Mouse (Mus musculus) spleen, postnatal 10 days (tissue): ENCODE data around the gene Lbh.

Experiments
- DNase-seq, 2 experiments: peaks; one replicate each; pipeline ENCODE4 v3.0.0; 2021 to 2022; ENCODE audit warnings: low spot score in 2 of 2

The Lbh gene

DNA sequence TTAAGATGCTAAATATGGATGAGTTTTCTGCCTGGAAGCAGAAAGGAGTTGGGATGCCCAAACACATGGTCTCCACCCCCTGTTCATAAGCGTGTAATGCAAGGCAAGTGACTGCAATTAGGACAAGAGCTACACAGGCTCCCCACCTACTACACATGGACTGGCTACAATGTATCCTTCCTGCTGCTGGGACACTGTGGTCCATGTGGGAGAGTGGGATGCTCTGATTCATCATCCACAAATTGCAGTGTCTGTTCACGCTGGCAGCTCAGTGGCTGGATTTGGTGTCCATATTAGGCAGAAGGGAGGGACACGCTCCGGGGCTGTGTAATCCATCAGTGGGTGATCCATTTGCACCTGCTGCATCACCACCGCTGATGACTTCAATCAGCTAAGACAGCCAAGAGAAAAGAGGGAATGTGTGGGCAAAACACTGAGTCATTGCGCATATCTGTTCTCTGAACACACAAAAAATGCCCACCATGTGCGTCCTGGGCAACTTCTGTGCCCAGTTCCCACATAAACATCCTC lies 52.6 kb downstream of the Lbh start:
- DNase-seq, result no peak

DNA sequence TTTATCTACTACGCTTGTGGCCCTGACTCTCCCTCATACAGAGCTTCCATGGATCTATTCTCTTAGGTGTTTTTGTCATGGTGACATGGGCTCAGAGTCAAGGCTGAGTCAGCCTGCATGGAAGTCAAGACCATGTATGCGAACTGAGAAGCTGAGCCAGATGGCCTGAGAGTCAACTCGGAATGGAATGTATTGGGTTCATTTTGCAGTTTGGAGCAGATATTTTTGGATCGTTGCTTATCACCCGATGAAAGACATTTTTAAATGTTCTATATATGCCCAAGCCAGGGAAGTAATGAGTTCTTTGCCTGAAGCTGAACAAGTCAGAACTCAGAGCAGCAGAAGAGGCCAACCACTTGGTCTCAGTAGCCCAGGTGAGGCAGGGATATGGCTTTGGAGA lies 54.9 kb downstream of the Lbh start:
- no peak for DNase-seq

DNA sequence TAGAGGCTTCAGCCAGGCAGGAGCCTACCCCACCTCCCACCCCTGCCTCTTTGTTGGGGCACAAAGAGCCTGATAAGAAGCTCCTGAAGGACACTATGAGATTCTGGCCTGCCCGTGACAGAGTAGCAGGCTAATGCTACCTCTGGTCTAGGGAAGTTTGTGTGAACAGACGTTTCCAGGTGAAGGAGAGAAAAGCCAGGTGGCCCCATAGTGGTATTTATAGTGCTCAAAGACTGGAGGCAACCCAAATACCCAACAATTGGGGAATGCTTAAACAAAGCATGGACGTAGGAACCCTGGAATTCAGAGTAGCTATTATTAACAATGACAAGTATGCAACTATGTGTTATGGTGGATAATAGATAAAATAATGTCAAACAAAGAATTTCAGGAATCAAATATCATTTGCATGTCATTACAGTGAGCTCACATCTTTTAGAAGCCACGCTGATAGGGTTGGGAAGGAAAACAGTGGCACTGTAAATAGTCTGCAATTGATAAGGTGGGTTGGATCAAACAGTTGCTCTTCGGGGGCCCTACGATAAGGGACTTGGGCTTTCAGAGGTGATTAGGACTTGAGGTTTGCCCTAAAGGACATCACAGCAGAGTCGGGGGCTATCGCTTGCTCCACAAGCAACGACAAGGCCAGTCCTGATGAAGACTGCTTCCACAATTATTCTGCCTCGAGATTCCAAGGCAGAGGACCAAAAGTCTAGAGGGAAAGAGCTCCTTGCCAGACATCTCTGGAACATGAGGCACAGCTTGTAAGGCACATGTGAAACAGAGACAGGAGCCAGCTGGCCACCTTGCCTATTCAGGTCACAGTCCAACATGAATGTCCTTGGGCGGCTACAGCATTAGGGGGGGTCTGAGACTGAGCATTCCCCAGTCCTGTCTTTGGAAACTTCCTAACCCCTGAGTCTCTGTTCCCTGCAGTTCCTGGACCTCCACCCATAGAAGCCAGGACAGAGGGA lies 58.4 kb downstream of the Lbh start:
- no peak for DNase-seq

DNA sequence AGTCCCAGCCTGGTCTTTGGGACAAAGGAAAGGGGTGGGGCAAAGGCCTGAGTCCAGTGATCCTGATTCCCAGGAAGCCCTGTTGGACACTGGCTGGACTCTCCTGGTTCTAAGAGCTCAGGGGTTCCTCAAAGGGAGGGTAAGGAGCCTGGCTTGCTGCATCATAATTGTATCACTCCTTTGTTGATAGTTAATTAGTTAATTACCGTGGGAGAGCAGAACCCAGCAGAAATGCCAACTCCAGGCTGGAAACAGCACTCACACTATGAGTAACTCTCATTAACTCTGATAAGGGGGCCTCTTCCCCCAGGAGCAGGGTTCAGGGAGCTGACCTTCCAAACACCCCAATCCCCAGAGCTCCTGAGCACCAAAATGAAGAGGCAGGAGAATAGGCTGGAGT lies 59.5 kb downstream of the Lbh start:
- DNase-seq, result no peak

DNA sequence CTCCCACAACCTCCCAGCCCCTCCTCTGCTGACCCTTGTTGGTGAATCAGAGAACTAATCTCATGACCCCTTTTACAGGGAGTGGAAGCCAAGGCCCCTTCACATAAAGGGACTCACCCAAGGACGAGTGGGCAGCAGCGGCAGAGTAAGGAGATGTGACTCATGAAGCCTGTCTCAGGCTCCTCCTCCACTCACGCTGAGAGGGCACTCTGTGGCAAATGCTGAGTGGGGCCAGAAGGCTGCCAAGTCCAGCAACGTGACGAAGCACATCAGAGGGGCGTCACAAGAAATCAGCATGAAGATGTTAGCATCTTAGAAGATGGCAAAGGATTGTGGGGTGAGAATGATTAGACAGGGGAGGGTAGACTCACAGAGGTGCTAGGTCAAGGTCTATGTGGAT lies 64.1 kb downstream of the Lbh start:
- DNase-seq, result no peak

DNA sequence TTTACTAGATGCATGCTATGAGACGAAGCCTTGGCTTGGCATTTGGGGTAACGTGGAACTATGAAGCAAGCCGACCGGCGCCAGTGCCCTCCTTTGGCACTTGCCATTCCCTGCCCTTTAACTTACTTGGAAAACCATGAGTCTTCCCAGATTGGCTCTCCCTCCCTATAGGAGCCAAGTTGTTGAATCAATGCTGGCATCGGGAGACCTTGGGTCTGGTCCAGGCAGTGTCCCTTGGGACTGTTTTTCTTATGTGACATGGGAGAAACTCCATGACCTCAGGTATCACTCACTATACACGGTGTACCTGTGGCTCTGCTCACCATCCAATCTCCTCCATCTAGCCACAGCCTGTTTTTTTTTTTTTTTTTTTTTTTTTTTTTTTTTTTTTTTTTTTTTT lies 65.4 kb downstream of the Lbh start:
- DNase-seq, result no peak

DNA sequence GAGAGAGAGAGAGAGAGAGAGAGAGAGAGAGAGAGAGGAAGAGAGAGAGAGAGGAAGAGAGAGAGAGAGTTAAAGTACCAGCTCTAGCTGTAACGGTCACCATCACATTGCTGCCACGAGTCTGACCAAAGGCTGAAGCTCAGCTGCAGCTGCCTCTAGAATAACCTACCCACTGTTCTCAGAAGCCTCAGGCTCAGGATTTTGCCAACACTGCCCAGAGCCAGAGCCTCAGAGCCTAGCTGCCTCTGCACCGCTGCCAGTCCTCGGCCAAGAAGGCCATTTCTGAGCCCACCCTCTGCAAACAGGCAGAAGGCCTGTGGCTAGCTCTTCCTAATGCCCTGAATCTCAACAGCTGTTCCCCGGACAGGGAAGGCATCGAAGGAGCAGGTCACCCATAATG lies 70.9 kb downstream of the Lbh start:
- no peak for DNase-seq
